Mouse (Mus musculus) stomach, embryonic 16.5 days (tissue): Measurements from ENCODE around the gene Fat3. TPM values are rescaled to one million over a fixed set of nuclear protein-coding genes. Genes with fewer than 3 reads are reported as not detected.

Experiments used
- ATAC-seq: fragments of 200-750 bp; cut with Nextera tagmentation; 2 replicates; pipeline ENCODE4 v1.8.0; 2017; ENCODE audit warnings: moderate number of reproducible peaks, moderate TSS enrichment; ENCODE audit not compliant: insufficient read depth, low FRiP score
- H3K27ac ChIP-seq: fragments of 300-500 bp; sonication (generic); 2 replicates; pipeline ENCODE4 v1.5.1; 2014; ENCODE audit warnings: low read length
- H3K27me3 ChIP-seq: fragments of 300-500 bp; sonication (generic); 2 replicates; pipeline ENCODE4 v1.6.1; 2014; ENCODE audit warnings: low read length, control low read depth, mixed read lengths; ENCODE audit not compliant: control insufficient read depth, insufficient read depth
- H3K36me3 ChIP-seq: fragments of 300-500 bp; sonication (generic); 2 replicates; pipeline ENCODE4 v1.6.1; 2014; ENCODE audit warnings: low read length; ENCODE audit not compliant: control insufficient read depth, insufficient read depth
- H3K4me1 ChIP-seq: fragments of 300-500 bp; sonication (generic); 2 replicates; pipeline ENCODE4 v1.6.1; 2014; ENCODE audit warnings: low read length, control low read depth, mixed read lengths; ENCODE audit not compliant: control insufficient read depth, insufficient read depth
- H3K4me2 ChIP-seq: fragments of 300-500 bp; sonication (generic); 2 replicates; pipeline ENCODE4 v1.6.1; 2014; ENCODE audit warnings: low read depth, low read length, mixed read lengths
- H3K4me3 ChIP-seq: fragments of 300-500 bp; sonication (generic); replicated peaks from 2 replicates; pipeline ENCODE4 v1.5.1; 2014; ENCODE audit warnings: mild to moderate bottlenecking, low read length
- H3K9ac ChIP-seq: fragments of 300-500 bp; sonication (generic); 2 replicates; pipeline ENCODE4 v1.6.1; 2014; ENCODE audit warnings: low read length
- H3K9me3 ChIP-seq: fragments of 300-500 bp; sonication (generic); replicated peaks from 2 replicates; pipeline ENCODE4 v1.6.1; 2016; ENCODE audit warnings: low read length, control low read depth; ENCODE audit not compliant: control insufficient read depth
- WGBS: fragments of 180-500 bp; shearing (Covaris S2); extraction: QIAGEN DNeasy Blood & Tissue Kit; methylation state at CpG from one replicate; pipeline ENCODE4 v1.1.7; 2014; 5-methylcytosine and 5-hydroxymethylcytosine counted together
- polyA plus RNA-seq: library from polyadenylated mRNA; unstranded; fragments of >200 nt; fragmentation: Nextera tagmentation; extraction: Ambion mirVana; gene quantifications from 2 replicates; pipeline ENCODE4 v1.2.1, GENCODE M21; 2015

Gene Fat3
- polyA plus RNA-seq, 1 experiment from 2014 or later = 1.2 TPM

DNA sequence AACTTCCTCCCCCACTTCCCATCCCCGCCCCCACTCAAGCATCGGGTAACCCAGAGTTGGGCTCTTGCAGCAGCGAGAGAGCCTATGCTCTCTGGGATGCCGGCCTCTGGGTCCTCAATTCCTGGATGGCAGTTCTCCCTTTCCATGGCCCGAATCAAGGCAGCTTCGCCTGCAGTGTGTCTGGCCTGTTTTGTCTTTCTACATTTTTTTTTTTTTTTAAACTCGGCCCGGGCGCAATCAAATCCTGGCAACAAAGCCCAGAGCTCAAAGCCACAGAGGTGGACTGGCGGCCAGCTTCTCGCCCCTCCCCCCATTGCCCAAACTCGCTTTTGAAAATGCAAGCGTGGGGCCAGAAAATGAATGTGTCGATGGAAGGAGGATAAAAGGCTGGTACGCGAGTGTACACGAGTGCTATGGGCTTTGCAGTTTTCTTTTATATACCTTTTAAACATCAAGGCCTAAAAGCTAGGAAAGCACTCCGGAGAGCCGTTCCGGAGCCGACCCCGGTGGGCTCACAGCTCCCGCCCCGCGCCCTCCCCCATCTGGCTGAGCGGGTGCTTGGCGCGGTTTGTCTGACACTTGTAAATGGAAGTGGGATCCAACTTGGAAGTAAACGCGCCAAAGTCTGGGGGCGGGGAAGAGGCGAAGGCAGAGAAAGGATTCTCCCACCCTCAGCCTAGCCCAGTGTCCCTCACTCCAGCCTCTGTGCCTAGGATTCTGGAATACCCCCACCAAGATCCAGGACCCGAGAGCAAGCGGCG, 1.3 kb downstream of the Fat3 start:
- Histone ChIP-seq H3K36me3 (no peaks in the 10 kb centered on the region), H3K9ac (peak overlapping the region; percentile 64), H3K27me3 (peaks cover 16% of the 10 kb centered on the region), H3K4me3 (peak overlapping the region; percentile 58), H3K4me2 (peak overlapping the region; percentile 87), H3K27ac (peak overlapping the region; percentile 66; the same call in 1 of the 2 replicates), H3K4me1 (no peaks in the 10 kb centered on the region), H3K9me3 (no peaks in the 10 kb centered on the region)
- ATAC-seq = no peak
- WGBS = under 1% methylated on average over 35 of the region's 35 CpGs

DNA sequence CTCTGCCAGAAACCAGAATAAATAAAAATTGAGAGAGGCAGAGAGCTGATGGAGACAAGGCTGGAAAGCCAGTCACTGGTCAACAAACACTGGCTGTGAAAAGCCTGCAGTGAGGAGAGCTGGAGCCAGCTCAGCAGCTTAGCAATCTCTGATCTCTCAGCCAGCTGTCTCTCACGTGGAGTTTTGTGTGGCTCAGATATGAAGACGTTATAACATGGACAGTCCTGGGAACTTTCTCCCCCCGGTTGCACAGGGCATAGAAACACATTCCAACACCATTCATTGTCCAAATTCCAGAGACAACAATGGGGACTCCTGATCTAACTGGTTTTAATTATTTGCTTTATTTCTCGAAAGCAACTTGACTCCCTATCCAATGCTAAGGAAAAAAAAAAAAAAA, 2.2 kb downstream of the Fat3 start:
- no peaks in the 10 kb centered on the region for H3K4me1 ChIP-seq
- WGBS = 11% methylated on average over 4 of the region's 4 CpGs
- no peak overlapping the region for H3K9ac ChIP-seq
- H3K4me3 ChIP-seq = no peak overlapping the region
- H3K4me2 ChIP-seq = no peak overlapping the region
- H3K9me3 ChIP-seq = no peaks in the 10 kb centered on the region
- no peaks in the 10 kb centered on the region for H3K36me3 ChIP-seq
- H3K27ac ChIP-seq = no peak overlapping the region
- no peak for ATAC-seq
- peaks cover 16% of the 10 kb centered on the region for H3K27me3 ChIP-seq

DNA sequence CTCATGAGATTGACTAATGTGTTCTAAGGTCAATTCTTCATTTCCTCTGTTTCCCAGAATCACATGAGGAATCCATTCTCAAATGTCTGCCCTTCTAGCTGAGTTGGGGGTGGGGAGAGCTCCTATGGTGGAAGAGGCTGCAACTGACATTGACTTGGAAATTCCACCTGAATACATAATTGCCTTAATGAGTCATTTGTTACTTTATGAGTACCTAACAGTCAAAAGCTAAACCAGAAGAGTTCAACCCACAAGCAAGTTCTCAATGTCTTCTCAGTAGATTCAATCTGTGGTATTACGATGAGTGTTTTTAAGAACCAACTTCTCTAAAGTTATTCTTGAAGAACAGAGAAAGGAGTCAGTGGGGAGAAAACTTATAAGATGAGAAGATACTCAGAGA, 3.7 kb downstream of the Fat3 start:
- no peak overlapping the region for H3K4me2 ChIP-seq
- H3K9me3 ChIP-seq = no peaks in the 10 kb centered on the region
- H3K36me3 ChIP-seq = no peaks in the 10 kb centered on the region
- no peak overlapping the region for H3K4me3 ChIP-seq
- peaks cover 12% of the 10 kb centered on the region; the same call in 1 of the 2 replicates for H3K27me3 ChIP-seq
- 93% methylated on average over 1 of the region's 1 CpGs for WGBS
- no peak overlapping the region for H3K27ac ChIP-seq
- H3K4me1 ChIP-seq = no peaks in the 10 kb centered on the region
- no peak overlapping the region for H3K9ac ChIP-seq
- ATAC-seq = no peak

DNA sequence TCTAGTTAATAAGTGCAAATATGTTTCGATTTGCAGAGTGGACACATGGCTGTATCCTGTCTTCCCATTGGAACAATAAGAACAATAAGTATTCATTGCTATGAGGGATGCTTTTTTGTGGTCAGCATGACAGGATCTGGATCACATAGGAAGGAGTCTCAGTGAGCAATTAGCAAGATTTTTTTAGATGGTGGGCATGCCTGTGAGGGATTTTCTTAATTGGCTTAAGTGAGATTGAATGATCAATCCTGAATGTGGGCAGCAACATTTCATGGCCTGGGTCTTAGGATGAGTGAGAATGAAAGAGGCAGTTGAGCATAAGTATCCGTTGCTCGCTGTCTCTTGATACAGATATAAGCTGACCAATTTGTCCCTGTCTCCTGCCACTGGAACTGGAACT, 4.8 kb downstream of the Fat3 start:
- Histone ChIP-seq H3K9ac (no peak overlapping the region), H3K36me3 (no peaks in the 10 kb centered on the region), H3K4me2 (no peak overlapping the region), H3K27ac (no peak overlapping the region), H3K4me3 (no peak overlapping the region), H3K9me3 (no peaks in the 10 kb centered on the region), H3K4me1 (no peaks in the 10 kb centered on the region), H3K27me3 (peaks cover 7% of the 10 kb centered on the region; the same call in 1 of the 2 replicates)
- ATAC-seq = no peak
- 85% methylated on average over 3 of the region's 3 CpGs for WGBS

DNA sequence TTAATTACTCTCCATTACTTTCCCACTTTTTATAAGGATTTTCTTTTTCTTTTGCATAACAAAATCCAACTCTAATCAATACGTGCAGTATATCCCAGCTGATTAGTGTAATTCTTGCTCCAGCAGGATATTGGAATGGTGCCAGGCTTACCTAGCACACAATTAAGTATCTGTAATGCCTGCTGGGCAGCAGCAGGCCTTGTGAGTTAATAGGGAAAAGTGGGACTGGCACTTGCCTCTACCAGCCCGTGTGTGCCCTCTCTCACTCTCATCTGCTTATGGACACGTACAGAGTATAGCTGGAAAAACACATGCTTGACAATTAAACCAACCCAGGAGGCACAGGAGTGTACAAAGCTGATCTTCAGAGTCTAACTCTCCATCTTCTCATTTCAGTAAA, 11.4 kb downstream of the Fat3 start:
- Histone ChIP-seq H3K9ac (no peak overlapping the region), H3K4me2 (no peak overlapping the region), H3K36me3 (no peaks in the 10 kb centered on the region), H3K4me1 (no peaks in the 10 kb centered on the region), H3K27ac (no peak overlapping the region), H3K27me3 (no peaks in the 10 kb centered on the region), H3K4me3 (no peak overlapping the region), H3K9me3 (no peaks in the 10 kb centered on the region)
- ATAC-seq = no peak
- WGBS = 61% methylated on average over 3 of the region's 3 CpGs

DNA sequence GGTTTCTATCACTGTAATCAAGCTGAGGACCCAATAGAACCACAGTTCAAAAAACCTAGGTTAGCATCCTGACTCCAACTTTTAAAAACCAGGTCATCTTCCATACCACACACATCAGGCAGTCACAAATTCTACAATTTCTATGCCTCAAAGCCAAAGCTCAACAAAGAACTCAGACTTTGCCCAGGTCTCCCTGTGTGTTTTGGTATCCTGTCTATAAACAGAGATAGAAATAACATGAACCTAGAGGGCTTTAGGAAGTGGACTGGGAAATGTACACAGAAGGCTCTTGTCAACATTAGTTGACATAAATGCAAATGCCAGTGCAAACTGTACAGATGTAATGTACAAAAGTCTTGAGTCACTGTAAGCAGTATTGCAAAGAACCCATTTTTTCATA, 13.5 kb downstream of the Fat3 start:
- Histone ChIP-seq H3K36me3 (no peaks in the 10 kb centered on the region), H3K27ac (no peak overlapping the region), H3K27me3 (no peaks in the 10 kb centered on the region), H3K4me3 (no peak overlapping the region), H3K9ac (no peak overlapping the region), H3K4me2 (no peak overlapping the region), H3K4me1 (no peaks in the 10 kb centered on the region), H3K9me3 (no peaks in the 10 kb centered on the region)
- no peak for ATAC-seq

DNA sequence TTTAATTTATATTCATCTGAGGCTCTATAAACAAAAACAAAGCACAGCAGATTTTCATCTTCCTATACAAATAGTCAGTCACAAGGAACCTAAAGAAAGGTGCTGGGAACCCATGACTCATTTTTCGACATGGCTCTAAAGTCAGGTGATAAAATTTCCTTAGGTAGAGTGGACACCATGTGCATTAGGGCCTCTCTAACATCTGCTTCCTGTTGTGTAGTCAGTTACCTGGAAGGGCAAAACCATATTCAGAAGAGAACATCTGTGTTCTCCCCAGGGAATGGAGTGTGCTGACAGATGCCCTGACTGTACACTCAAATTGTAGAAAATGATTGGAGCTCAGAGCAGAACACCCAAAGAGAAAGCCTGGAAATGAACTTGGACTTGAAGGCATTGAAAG, 14.9 kb downstream of the Fat3 start:
- no peak overlapping the region for H3K4me3 ChIP-seq
- no peaks in the 10 kb centered on the region for H3K4me1 ChIP-seq
- ATAC-seq = no peak
- H3K9me3 ChIP-seq = no peaks in the 10 kb centered on the region
- H3K27me3 ChIP-seq = no peaks in the 10 kb centered on the region
- no peak overlapping the region for H3K9ac ChIP-seq
- H3K36me3 ChIP-seq = no peaks in the 10 kb centered on the region
- H3K4me2 ChIP-seq = no peak overlapping the region
- no peak overlapping the region for H3K27ac ChIP-seq
- WGBS = 83% methylated on average over 1 of the region's 1 CpGs

DNA sequence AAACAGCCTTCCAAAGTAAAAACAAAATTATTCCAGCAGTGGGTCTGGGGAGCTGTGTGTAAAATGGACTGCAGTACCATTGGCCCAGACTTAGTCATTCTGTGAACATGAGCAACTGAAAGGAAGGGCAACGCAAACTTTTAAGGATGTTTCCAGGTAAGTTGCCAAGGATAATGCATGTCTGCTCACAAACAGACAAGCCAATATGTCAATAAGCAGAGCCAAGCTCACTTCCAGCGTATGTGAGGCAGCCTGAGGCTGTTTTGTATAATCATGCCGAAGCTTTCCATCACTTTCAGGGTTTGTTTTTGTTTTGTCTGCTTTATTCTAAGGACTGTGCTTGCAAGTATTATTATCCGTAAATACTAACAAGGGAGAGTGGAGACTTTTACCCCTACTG, 15.9 kb downstream of the Fat3 start:
- Histone ChIP-seq H3K9me3 (no peaks in the 10 kb centered on the region), H3K4me2 (no peak overlapping the region), H3K27me3 (no peaks in the 10 kb centered on the region), H3K9ac (no peak overlapping the region), H3K27ac (no peak overlapping the region), H3K4me3 (no peak overlapping the region), H3K4me1 (no peaks in the 10 kb centered on the region), H3K36me3 (no peaks in the 10 kb centered on the region)
- ATAC-seq = no peak
- 46% methylated on average over 4 of the region's 4 CpGs for WGBS

DNA sequence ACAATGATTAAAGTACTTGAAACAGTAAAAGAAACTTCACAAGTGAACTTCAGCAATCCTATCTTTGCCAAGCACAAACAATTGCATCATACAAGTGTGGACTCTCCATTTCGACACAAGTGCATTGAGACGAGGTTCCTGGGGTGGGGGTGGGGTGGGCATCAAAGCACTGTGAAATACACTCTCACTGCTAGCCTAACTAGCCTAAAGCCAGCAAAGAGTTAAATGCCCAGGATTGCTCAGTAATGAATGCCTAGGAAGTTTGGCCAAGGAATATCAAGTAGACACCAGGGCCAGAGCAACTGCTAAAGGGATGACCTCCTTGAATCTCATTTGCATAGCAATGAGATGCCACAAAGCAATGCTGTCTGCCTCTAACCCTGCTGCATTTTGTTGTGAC, 16.3 kb downstream of the Fat3 start:
- no peak overlapping the region for H3K4me2 ChIP-seq
- no peaks in the 10 kb centered on the region for H3K36me3 ChIP-seq
- H3K9me3 ChIP-seq = no peaks in the 10 kb centered on the region
- no peak overlapping the region for H3K4me3 ChIP-seq
- ATAC-seq = no peak
- no peak overlapping the region for H3K9ac ChIP-seq
- H3K4me1 ChIP-seq = no peaks in the 10 kb centered on the region
- no peaks in the 10 kb centered on the region for H3K27me3 ChIP-seq
- no peak overlapping the region for H3K27ac ChIP-seq
- 58% methylated on average over 2 of the region's 2 CpGs for WGBS
